Mouse (Mus musculus) kidney, adult 2 months (tissue): ENCODE results near the gene Pik3r5. TPM values are rescaled to one million over a fixed set of nuclear protein-coding genes. Genes with fewer than 3 reads are reported as not detected.

ENCODE experiments used
- DNase-seq: peaks from one replicate; pipeline ENCODE4 v3.0.0; 2021
- H3K27ac ChIP-seq: fragments of 200-500 bp; 2 replicates; pipeline ENCODE4 v1.5.1; 2012; ENCODE audit warnings: low read depth, low read length, control low read depth, inconsistent platforms; ENCODE audit not compliant: insufficient read depth
- H3K27me3 ChIP-seq: fragments of 200-500 bp; replicated peaks from 2 replicates; pipeline ENCODE4 v1.6.1; 2012; ENCODE audit warnings: mild to moderate bottlenecking, moderate library complexity, low read length, inconsistent platforms; ENCODE audit not compliant: control insufficient read depth, insufficient read depth
- H3K36me3 ChIP-seq: fragments of 200-500 bp; 2 replicates; pipeline ENCODE4 v1.6.1; 2012; ENCODE audit warnings: mild to moderate bottlenecking, moderate library complexity, low read length, inconsistent platforms; ENCODE audit not compliant: control insufficient read depth, insufficient read depth
- H3K4me1 ChIP-seq: fragments of 200-500 bp; 2 replicates; pipeline ENCODE4 v1.6.1; 2011; ENCODE audit warnings: low read length; ENCODE audit not compliant: control insufficient read depth, insufficient read depth
- H3K4me3 ChIP-seq: fragments of 200-500 bp; 2 replicates; pipeline ENCODE4 v1.5.1; 2011; ENCODE audit warnings: mild to moderate bottlenecking, low read depth, low read length, control low read depth; ENCODE audit not compliant: insufficient read depth
- CTCF ChIP-seq: fragments of 200-500 bp; conservative IDR thresholded peaks from 2 replicates; pipeline ENCODE4 v1.5.1; 2011; ENCODE audit warnings: low read depth, mild to moderate bottlenecking, control low read depth, low read length, moderate library complexity, mixed read lengths; ENCODE audit not compliant: insufficient read depth, insufficient read length
- POLR2A ChIP-seq: fragments of 200-500 bp; IDR thresholded peaks from one replicate; pipeline ENCODE4 v1.6.1; 2011; ENCODE audit warnings: low read depth, low read length, control low read depth
- WGBS: fragments of 180-500 bp; shearing (Covaris S2); methylation state at CpG from one replicate; pipeline ENCODE4 v1.1.7; 2018; 5-methylcytosine and 5-hydroxymethylcytosine counted together
- polyA plus RNA-seq: library from polyadenylated mRNA; depleted of rRNA; stranded (reverse); fragments of >200 nt; gene quantifications from 2 replicates; pipeline ENCODE4 v1.2.3, GENCODE M21; 2012

The Pik3r5 gene
- polyA plus RNA-seq, 1 experiment: 2.2 TPM

DNA sequence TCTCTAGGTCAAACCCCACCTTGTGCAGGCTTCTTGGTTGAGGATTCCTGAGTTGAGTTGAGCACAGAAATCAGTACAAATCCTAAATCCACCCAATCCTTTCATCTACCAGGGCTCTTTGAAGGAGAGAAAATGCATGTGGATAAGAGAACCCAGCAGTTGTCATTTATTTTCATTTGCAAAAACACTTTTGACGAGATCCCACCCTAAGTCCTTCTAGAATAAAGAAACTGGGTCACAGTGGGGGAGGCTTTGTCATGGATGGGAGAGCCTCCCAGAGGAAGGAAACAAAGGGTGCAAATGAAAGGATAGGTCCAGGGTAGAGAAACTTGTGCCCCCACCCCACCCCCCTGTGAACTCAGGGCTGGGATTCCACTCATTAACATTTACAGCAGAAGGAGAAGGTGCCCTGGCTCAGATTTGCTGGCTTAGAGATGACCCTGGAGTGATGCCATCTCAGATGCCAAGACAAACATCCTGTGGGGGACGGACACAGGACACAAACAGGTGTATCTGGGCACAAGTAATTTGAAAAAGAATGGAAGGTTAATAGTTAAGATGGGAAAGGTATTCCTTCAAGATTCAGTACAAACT lies 37.9 kb upstream of the Pik3r5 start:
- TF ChIP-seq CTCF: no peak
- no peak for TF ChIP-seq POLR2A
- WGBS: 52% methylated on average over 2 of the region's 2 CpGs
- no peaks in the 10 kb centered on the region for H3K27me3 ChIP-seq

GRCm38 (mm10) chr11:68394749-68395148 lies 37.2 kb upstream of the Pik3r5 start:
- Histone ChIP-seq H3K27ac (no peak overlapping the region), H3K36me3 (no peaks in the 10 kb centered on the region), H3K4me1 (peaks cover 19% of the 10 kb centered on the region), H3K4me3 (no peak overlapping the region), H3K27me3 (no peaks in the 10 kb centered on the region; the same call in 1 of the 2 replicates)
- TF ChIP-seq POLR2A: no peak
- no peak for TF ChIP-seq CTCF
- 50% methylated on average over 4 of the region's 4 CpGs for WGBS
- DNase-seq: no peak

More for the DNA sequence above, 37.9 kb upstream of the Pik3r5 start:
- peaks cover 19% of the 10 kb centered on the region for H3K4me1 ChIP-seq
- peak; percentile 85 for DNase-seq
- no peak overlapping the region for H3K4me3 ChIP-seq
- H3K36me3 ChIP-seq: no peaks in the 10 kb centered on the region
- H3K27ac ChIP-seq: no peak overlapping the region

DNA sequence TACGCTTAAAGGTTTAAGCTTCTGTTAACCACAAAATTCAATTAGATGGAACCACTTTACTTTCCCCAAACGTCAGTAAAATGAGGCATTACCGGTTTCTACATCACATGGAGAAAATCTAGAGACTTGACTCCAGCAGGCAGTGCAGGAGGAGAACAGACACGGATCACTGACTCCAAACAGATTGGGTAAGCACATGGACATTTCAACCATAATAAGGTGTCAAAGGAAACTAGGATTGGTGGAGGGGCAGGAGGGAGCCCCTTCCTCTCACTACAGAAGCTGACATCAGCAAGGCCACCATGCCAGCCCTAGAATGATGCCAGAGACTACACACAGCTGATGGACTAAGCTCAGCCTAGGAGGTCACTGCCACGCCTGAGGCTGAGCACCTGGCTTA lies 36.4 kb upstream of the Pik3r5 start:
- no peaks in the 10 kb centered on the region; the same call in 1 of the 2 replicates for H3K27me3 ChIP-seq
- DNase-seq: peak; percentile 82
- peaks cover 16% of the 10 kb centered on the region for H3K4me1 ChIP-seq
- H3K36me3 ChIP-seq: no peaks in the 10 kb centered on the region
- 50% methylated on average over 5 of the region's 5 CpGs for WGBS
- H3K4me3 ChIP-seq: no peak overlapping the region
- TF ChIP-seq CTCF: no peak
- no peak for TF ChIP-seq POLR2A
- H3K27ac ChIP-seq: no peak overlapping the region

GRCm38 (mm10) chr11:68398891-68399547 lies 32.9 kb upstream of the Pik3r5 start:
- no peaks in the 10 kb centered on the region; the same call in 1 of the 2 replicates for H3K27me3 ChIP-seq
- no peak overlapping the region for H3K27ac ChIP-seq
- no peaks in the 10 kb centered on the region for H3K36me3 ChIP-seq
- TF ChIP-seq CTCF: no peak
- TF ChIP-seq POLR2A: no peak
- no peak for DNase-seq
- WGBS: 46% methylated on average over 24 of the region's 24 CpGs
- H3K4me3 ChIP-seq: peak overlapping the region; percentile 55
- H3K4me1 ChIP-seq: peaks cover 7% of the 10 kb centered on the region

- H3K4me1 ChIP-seq: peaks cover 3% of the 10 kb centered on the region
- 4% methylated on average over 47 of the region's 47 CpGs for WGBS
- TF ChIP-seq POLR2A: no peak
- no peak for TF ChIP-seq CTCF
- no peaks in the 10 kb centered on the region; the same call in 1 of the 2 replicates for H3K27me3 ChIP-seq
- peak overlapping the region; percentile 55 for H3K4me3 ChIP-seq
- peak; percentile 49 for DNase-seq
- H3K36me3 ChIP-seq: no peaks in the 10 kb centered on the region
- 0 out of 2 replicates have a peak overlapping the region, but pooled peaks have one; percentile 13 for H3K27ac ChIP-seq
Observed at GRCm38 (mm10) chr11:68399548-68400020, 32.3 kb upstream of the Pik3r5 start.

- TF ChIP-seq POLR2A (no peak), CTCF (no peak)
- Histone ChIP-seq H3K27me3 (no peaks in the 10 kb centered on the region; the same call in 1 of the 2 replicates), H3K36me3 (no peaks in the 10 kb centered on the region), H3K27ac (peak overlapping the region; percentile 20), H3K4me1 (peaks cover 3% of the 10 kb centered on the region), H3K4me3 (peak overlapping the region; percentile 55)
- DNase-seq: peak; percentile 83
- 1% methylated on average over 57 of the region's 57 CpGs for WGBS
Observed at GRCm38 (mm10) chr11:68400021-68400671, 31.8 kb upstream of the Pik3r5 start.
